Mouse (Mus musculus): Measurements from ENCODE around the gene Klhdc8a. TPM values are rescaled to one million over a fixed set of nuclear protein-coding genes. Genes with fewer than 3 reads are reported as not detected.

Klhdc8a gene
- polyA plus RNA-seq, 1 experiment from 2014 or later: 141 TPM

- TF ChIP-seq CTCF (IDR thresholded peaks at IDR 0.05): no peak
- no peaks in the 10 kb centered on the region for H3K27me3 ChIP-seq
- ChIA-PET POLR2A (interaction anchor here (0.9 to 4.3 kb wide), 6 partner anchors 8 to 44 kb away, joined by 3 to 23 read pairs (median 8); partner anchors contain the start of gene Klhdc8a), CTCF (interaction anchor here (0.9 to 6.9 kb wide), 8 partner anchors 12 to 153 kb away, joined by 3 to 112 read pairs (median 16); no protein-coding TSS in a partner anchor)
- peak; percentile 83 for ATAC-seq
- in situ Hi-C loops (cut with MboI; ENCODE audit: low pct_unique_long_range_greater_than_20kb): loop anchor here (5.0 kb wide), 1 partner anchor 42 kb away; no protein-coding TSS in a partner anchor
- no peak for DNase-seq (ENCODE audit: low read depth, low spot score)
These were observed 12.3 kb downstream of the Klhdc8a start for GRCm38 (mm10) chr1:132310754-132311153.

DNA sequence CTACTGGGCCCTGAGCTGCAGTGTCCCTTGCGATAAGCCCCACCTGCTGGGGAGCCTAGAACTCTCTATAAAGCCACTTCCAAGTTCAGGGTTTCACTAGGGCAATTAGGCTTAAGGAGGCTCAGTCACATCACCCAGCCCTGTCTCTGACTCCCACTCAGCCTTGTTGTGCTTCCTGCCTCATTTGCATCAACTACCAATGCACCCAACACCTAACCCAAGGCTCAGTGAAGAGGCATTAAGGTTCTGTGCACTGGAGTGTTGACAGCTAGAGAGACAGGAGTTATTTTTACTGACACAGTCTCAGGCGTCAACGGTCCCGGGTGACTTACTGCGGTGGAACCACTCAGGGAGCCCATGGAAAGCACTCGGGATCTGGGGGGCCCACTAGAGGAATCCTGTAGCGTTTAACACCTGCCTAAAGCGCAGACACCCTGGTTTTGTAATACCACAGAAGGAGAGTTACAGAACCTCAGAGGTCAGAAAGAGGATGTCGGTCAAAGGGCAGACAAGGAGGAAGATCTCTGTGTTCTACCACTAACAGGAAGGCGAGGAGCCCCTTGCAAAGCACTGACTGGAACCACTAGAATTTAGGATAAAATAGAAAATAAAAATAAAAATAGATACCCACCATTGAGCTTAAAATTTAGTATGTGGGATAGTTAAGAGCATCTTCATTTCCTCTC lies 12.9 kb downstream of the Klhdc8a start:
- in situ Hi-C loops (cut with MboI; ENCODE audit: low pct_unique_long_range_greater_than_20kb): loop anchor here (5.0 kb wide), 1 partner anchor 41 kb away; no protein-coding TSS in a partner anchor
- CTCF ChIA-PET: interaction anchor here (0.6 to 6.9 kb wide), 16 partner anchors 8 to 154 kb away, joined by 3 to 112 read pairs (median 5); partner anchors contain the start of gene Klhdc8a
- POLR2A ChIA-PET: interaction anchor here (0.9 to 4.4 kb wide), 10 partner anchors 7 to 43 kb away, joined by 3 to 46 read pairs (median 6); partner anchors contain the start of gene Klhdc8a
- no peaks in the 10 kb centered on the region for H3K27me3 ChIP-seq
- no peak for DNase-seq (ENCODE audit: low read depth, low spot score)
- TF ChIP-seq CTCF (IDR thresholded peaks at IDR 0.05): no peak
- ATAC-seq: peak; percentile 52

DNA sequence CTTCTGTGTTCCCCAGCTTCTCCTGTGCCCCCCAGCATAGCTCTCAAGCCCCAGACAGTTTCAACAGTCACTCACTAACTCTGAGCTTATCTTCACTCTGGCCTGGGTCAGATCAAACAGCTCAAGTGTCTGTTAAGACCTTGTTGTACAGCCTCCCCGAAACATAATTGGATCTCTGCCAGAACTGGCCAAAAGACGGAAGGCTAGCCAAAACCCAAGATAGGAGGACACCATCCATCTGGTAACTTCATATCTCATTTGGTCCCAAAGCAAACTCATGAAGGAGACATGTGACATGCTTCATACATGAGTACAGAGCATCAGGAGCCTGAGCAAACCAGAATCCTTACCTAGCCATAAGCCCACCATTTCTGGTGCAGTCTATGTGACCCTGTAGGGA lies 13.6 kb downstream of the Klhdc8a start:
- CTCF ChIA-PET: interaction anchor here (0.6 to 6.9 kb wide), 20 partner anchors 8 to 154 kb away, joined by 3 to 112 read pairs (median 4); partner anchors contain the start of gene Klhdc8a
- POLR2A ChIA-PET: interaction anchor here (0.9 to 4.4 kb wide), 7 partner anchors 8 to 43 kb away, joined by 3 to 46 read pairs (median 8); partner anchors contain the start of gene Klhdc8a

DNA sequence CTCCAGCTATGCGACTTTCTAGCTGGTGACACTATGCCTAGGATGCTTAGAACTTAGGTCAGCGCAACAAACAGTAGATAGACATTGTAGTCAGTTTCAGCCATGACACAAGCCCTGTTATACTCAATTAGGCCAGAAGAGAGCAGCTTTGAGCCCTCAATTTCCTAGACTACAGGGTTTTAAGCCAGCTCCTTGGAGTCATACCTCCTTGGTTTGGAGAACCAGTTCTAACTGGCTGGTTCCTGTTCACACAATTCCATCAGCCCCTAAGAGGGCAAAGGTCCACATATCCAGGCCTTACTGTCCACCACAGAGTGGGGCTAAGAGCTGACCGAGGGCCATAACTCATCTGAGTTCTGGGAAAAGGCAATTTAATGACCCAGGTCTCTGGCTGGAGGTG lies 14.3 kb downstream of the Klhdc8a start:
- no peak for ATAC-seq

More for the DNA sequence above, 13.6 kb downstream of the Klhdc8a start:
- in situ Hi-C loops (cut with MboI; ENCODE audit: low pct_unique_long_range_greater_than_20kb): loop anchor here (5.0 kb wide), 1 partner anchor 40 kb away; no protein-coding TSS in a partner anchor
- TF ChIP-seq CTCF (IDR thresholded peaks at IDR 0.05): no peak
- H3K27me3 ChIP-seq: no peaks in the 10 kb centered on the region
- DNase-seq (ENCODE audit: low read depth, low spot score) (no peak), ATAC-seq (no peak)

DNA sequence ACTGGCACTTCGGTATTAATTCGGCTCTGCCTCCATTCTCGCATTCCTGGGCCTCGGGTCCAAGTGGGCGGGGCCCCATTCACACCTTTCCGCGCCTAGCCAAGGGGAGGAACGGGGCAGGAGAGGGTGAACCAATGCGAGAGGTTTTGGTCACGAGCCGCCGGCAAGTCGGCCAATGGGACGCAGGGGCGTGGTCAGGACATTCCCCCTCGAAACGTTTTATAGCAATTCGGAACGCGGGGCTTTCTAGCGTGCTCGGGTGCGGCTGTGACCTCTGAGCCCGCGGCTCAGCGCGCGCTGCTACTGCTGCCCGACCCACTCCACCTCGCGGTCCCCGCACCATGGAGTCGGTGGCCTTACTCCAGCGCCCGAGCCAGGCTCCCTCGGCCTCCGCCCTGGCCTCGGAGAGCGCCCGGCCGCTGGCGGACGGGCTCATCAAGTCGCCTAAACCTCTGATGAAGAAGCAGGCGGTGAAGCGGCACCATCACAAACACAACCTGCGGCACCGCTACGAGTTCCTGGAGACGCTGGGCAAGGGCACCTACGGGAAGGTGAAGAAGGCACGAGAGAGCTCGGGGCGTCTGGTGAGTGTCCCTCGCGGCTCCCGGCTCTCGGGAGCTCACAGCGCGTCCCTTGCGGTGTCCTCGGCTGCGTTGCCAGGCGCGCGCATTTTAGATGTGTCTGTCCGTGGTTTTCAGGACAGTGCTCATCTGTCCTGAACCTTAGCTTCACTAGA lies 17.6 kb downstream of the Klhdc8a start, which contains the start of gene Nuak2:
Gene Nuak2 (plus strand): TSS at position 238 of the 736 bp plus-strand sequence.
- DNase-seq (ENCODE audit: low read depth, low spot score): no peak

More for the DNA sequence above, 14.3 kb downstream of the Klhdc8a start:
- ChIA-PET POLR2A (interaction anchor here (1.1 to 4.4 kb wide), 5 partner anchors 11 to 42 kb away, joined by 5 to 46 read pairs (median 10); partner anchors contain the start of gene Klhdc8a), CTCF (interaction anchor here (0.7 to 6.9 kb wide), 17 partner anchors 10 to 155 kb away, joined by 3 to 112 read pairs (median 5); partner anchors contain the start of gene Klhdc8a)
- no peaks in the 10 kb centered on the region for H3K27me3 ChIP-seq
- in situ Hi-C loops (cut with MboI; ENCODE audit: low pct_unique_long_range_greater_than_20kb): loop anchor here (5.0 kb wide), 1 partner anchor 40 kb away; no protein-coding TSS in a partner anchor
- no peak for DNase-seq (ENCODE audit: low read depth, low spot score)
- TF ChIP-seq CTCF (IDR thresholded peaks at IDR 0.05): no peak

GRCm38 (mm10) chr1:132316625-132316994 lies 18.2 kb downstream of the Klhdc8a start:
- H3K27me3 ChIP-seq: no peaks in the 10 kb centered on the region
- in situ Hi-C loops (cut with MboI; ENCODE audit: low pct_unique_long_range_greater_than_20kb): no loop called here
- ChIA-PET CTCF (interaction anchor here (1.9 to 6.9 kb wide), 4 partner anchors 25 to 160 kb away, joined by 5 to 112 read pairs (median 20); no protein-coding TSS in a partner anchor), POLR2A (interaction anchor here (1.1 to 9.1 kb wide), 6 partner anchors 16 to 124 kb away, joined by 3 to 157 read pairs (median 14); partner anchors contain the start of genes AC124108.1 and Lemd1)
- TF ChIP-seq CTCF (IDR thresholded peaks at IDR 0.05): no peak
- DNase-seq (ENCODE audit: low read depth, low spot score) (no peak), ATAC-seq (no peak)

More for the DNA sequence above, 17.6 kb downstream of the Klhdc8a start, which contains the start of gene Nuak2:
- no peaks in the 10 kb centered on the region for H3K27me3 ChIP-seq
- POLR2A ChIA-PET: interaction anchor here (0.9 to 9.1 kb wide), 8 partner anchors 15 to 124 kb away, joined by 3 to 157 read pairs (median 14); partner anchors contain the start of genes AC124108.1 and Lemd1
- in situ Hi-C loops (cut with MboI; ENCODE audit: low pct_unique_long_range_greater_than_20kb): no loop called here
- CTCF ChIA-PET: interaction anchor here (1.2 to 6.9 kb wide), 4 partner anchors 14 to 159 kb away, joined by 3 to 112 read pairs (median 5); no protein-coding TSS in a partner anchor
- ATAC-seq: peak; percentile 65
- no peak for TF ChIP-seq CTCF (IDR thresholded peaks at IDR 0.05)

- no peaks in the 10 kb centered on the region for H3K27me3 ChIP-seq
- no peak for ATAC-seq
- in situ Hi-C loops (cut with MboI; ENCODE audit: low pct_unique_long_range_greater_than_20kb): no loop called here
- no peak for TF ChIP-seq CTCF (IDR thresholded peaks at IDR 0.05)
- CTCF ChIA-PET: interaction anchor here (0.8 to 4.4 kb wide), 4 partner anchors 10 to 121 kb away, joined by 3 to 32 read pairs (median 4); no protein-coding TSS in a partner anchor
- POLR2A ChIA-PET: interaction anchor here (0.5 to 9.1 kb wide), 10 partner anchors 8 to 125 kb away, joined by 3 to 157 read pairs (median 11); partner anchors contain the start of genes AC124108.1 and Lemd1
- no peak for DNase-seq (ENCODE audit: low read depth, low spot score)
These were observed 19.0 kb downstream of the Klhdc8a start for GRCm38 (mm10) chr1:132317413-132317812.

DNA sequence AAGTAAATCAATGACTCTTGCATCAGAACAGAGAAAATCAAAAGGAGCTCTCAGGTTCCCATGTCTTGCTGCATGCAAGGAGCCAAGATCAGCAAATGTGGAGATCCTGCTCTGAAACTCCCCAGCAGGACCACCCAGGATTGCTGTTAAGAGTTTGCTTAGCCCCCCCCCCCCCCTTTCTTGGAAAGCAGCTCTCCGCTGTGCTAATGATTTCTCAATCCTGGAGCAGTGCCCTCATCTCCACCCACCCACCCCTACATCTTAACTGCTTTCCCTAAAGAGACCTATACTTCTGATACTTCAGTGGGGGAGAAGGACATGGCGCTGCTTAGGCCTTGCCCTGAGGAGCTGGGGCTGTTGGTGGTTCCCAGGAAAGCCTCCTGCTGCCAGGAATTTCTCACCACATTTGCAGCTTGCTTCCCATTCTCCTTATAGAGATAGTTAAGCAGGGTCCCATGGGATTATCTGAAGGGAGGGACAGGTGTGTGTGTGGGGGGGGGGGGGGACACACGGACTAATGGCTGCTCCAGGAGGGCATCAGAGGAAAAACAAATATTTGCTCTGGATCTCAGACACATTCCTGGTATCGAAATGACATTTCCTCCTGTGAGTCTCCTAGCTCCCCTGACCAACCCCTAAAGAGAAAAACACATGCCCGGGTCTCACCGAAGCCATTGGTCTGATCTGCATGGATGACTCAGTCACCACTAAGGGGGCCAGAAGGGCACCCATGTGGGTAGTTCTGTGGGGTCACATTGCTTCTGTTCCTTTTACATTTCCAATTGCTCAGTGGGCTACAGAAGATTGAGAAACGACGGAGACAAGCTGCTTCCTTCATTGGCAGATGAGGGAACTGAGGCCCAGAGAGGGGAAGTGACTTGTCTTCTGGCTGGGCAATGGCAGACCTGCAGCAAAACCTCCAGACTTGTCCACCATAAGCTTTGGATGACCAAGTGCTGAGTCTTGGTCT lies 19.8 kb downstream of the Klhdc8a start:
- ChIA-PET POLR2A (interaction anchor here (0.5 to 9.1 kb wide), 14 partner anchors 9 to 193 kb away, joined by 3 to 157 read pairs (median 6); partner anchors contain the start of genes AC124108.1, Klhdc8a and Lemd1), CTCF (interaction anchor here (0.7 to 4.4 kb wide), 9 partner anchors 8 to 122 kb away, joined by 3 to 32 read pairs (median 3); no protein-coding TSS in a partner anchor)
- ATAC-seq: no peak
- TF ChIP-seq CTCF (IDR thresholded peaks at IDR 0.05): no peak
- in situ Hi-C loops (cut with MboI; ENCODE audit: low pct_unique_long_range_greater_than_20kb): no loop called here
- no peak for DNase-seq (ENCODE audit: low read depth, low spot score)
- H3K27me3 ChIP-seq: no peaks in the 10 kb centered on the region
